Mouse (Mus musculus) MEL (cell line): ENCODE measurements around the gene Sart1. TPM values are rescaled to one million over a fixed set of nuclear protein-coding genes. Genes with fewer than 3 reads are reported as not detected.

Experiments
- DNase-seq: peaks from one replicate; pipeline ENCODE4 v3.0.0; 2011; ENCODE audit warnings: low read depth, low spot score
- H3K27ac ChIP-seq: 2 replicates; pipeline ENCODE4 v1.5.1; 2012; ENCODE audit warnings: low read depth, mild to moderate bottlenecking, control low read depth, low read length, moderate library complexity; ENCODE audit not compliant: control insufficient read depth
- H3K27me3 ChIP-seq, 2 experiments: fragments of 150-350 bp in 1 of 2; sonication (generic) in 1 of 2; 2 replicates each; pipeline ENCODE4 v1.6.1; 2012; ENCODE audit warnings: low read length in 2 of 2, mild to moderate bottlenecking in 2 of 2, improper control_type of control experiment in 1 of 2, moderate library complexity in 1 of 2; ENCODE audit not compliant: insufficient read depth in 2 of 2, control insufficient read depth in 1 of 2
- H3K36me3 ChIP-seq, 2 experiments: 2 replicates each; pipeline ENCODE4 v1.6.1; 2012 to 2014; ENCODE audit warnings: low read length in 2 of 2, improper control_type of control experiment in 1 of 2, inconsistent platforms in 1 of 2, mild to moderate bottlenecking in 1 of 2; ENCODE audit not compliant: insufficient read depth in 2 of 2, control insufficient read depth in 1 of 2
- H3K4me1 ChIP-seq, 2 experiments: fragments of 150-350 bp in 1 of 2; sonication (generic) in 1 of 2; 2 replicates each; pipeline ENCODE4 v1.6.1; 2012; ENCODE audit warnings: low read length in 2 of 2, improper control_type of control experiment in 1 of 2, mild to moderate bottlenecking in 1 of 2; ENCODE audit not compliant: insufficient read depth in 2 of 2, control insufficient read depth in 1 of 2
- H3K4me3 ChIP-seq, 2 experiments: fragments of 150-350 bp in 1 of 2; sonication (generic) in 1 of 2; 2 replicates each; pipeline ENCODE4 v1.5.1; 2012; ENCODE audit warnings: low read depth in 2 of 2, low read length in 2 of 2, mild to moderate bottlenecking in 2 of 2, moderate library complexity in 2 of 2, control low read depth in 1 of 2, improper control_type of control experiment in 1 of 2; ENCODE audit not compliant: control insufficient read depth in 1 of 2, insufficient read depth in 1 of 2
- H3K79me2 ChIP-seq: 2 replicates; pipeline ENCODE4 v1.6.1; 2012; ENCODE audit warnings: mild to moderate bottlenecking, low read length, moderate library complexity; ENCODE audit not compliant: control insufficient read depth, poor library complexity, insufficient read depth
- H3K9ac ChIP-seq: 2 replicates; pipeline ENCODE4 v1.6.1; 2012; ENCODE audit warnings: low read depth, mild to moderate bottlenecking, control low read depth, low read length, moderate library complexity; ENCODE audit not compliant: control insufficient read depth, poor library complexity, severe bottlenecking
- H3K9me3 ChIP-seq: fragments of 150-350 bp; sonication (generic); replicated peaks from 2 replicates; pipeline ENCODE4 v1.6.1; 2012; ENCODE audit warnings: mild to moderate bottlenecking, low read length, improper control_type of control experiment, moderate library complexity; ENCODE audit not compliant: insufficient read depth
- E2F4 ChIP-seq: IDR thresholded peaks from 2 replicates; pipeline ENCODE4 v1.6.1; 2011; ENCODE audit warnings: low read depth, low read length, improper control_type of control experiment, borderline replicate concordance
- ETS1 ChIP-seq: IDR thresholded peaks from 2 replicates; pipeline ENCODE4 v1.6.1; 2012; ENCODE audit warnings: low read depth, mild to moderate bottlenecking, inconsistent platforms, low read length, improper control_type of control experiment, moderate library complexity
- GATA1 ChIP-seq: IDR thresholded peaks from 2 replicates; pipeline ENCODE4 v1.6.1; 2011; ENCODE audit warnings: low read depth, low read length, improper control_type of control experiment
- HCFC1 ChIP-seq: IDR thresholded peaks from 2 replicates; pipeline ENCODE4 v1.6.1; 2012; ENCODE audit warnings: low read depth, mild to moderate bottlenecking, inconsistent platforms, low read length, improper control_type of control experiment, moderate library complexity
- JUND ChIP-seq: IDR thresholded peaks from 2 replicates; pipeline ENCODE4 v1.6.1; 2011; ENCODE audit warnings: low read depth, mild to moderate bottlenecking, improper control_type of control experiment, low read length
- KAT2A ChIP-seq: conservative IDR thresholded peaks from 2 replicates; pipeline ENCODE4 v1.6.1; 2012; ENCODE audit warnings: low read depth, low read length, improper control_type of control experiment, inconsistent platforms
- MYC ChIP-seq: IDR thresholded peaks from 2 replicates; pipeline ENCODE4 v1.6.1; 2011; ENCODE audit warnings: low read depth, mild to moderate bottlenecking, low read length, improper control_type of control experiment, moderate library complexity
- NRF1 ChIP-seq: IDR thresholded peaks from 2 replicates; pipeline ENCODE4 v1.6.1; 2014; ENCODE audit warnings: low read depth, mild to moderate bottlenecking, inconsistent platforms, low read length, improper control_type of control experiment, moderate library complexity; ENCODE audit not compliant: poor library complexity, insufficient read depth, severe bottlenecking
- POLR2AphosphoS5 ChIP-seq: IDR thresholded peaks from 2 replicates; pipeline ENCODE4 v1.6.1; 2012; ENCODE audit warnings: low read depth, borderline replicate concordance, mild to moderate bottlenecking, inconsistent platforms, low read length, moderate library complexity, mixed read lengths
- RAD21 ChIP-seq: IDR thresholded peaks from 2 replicates; pipeline ENCODE4 v1.6.1; 2011; ENCODE audit warnings: mild to moderate bottlenecking, low read depth, low read length, improper control_type of control experiment
- RCOR1 ChIP-seq: IDR thresholded peaks from 2 replicates; pipeline ENCODE4 v1.6.1; 2012; ENCODE audit warnings: low read depth, mild to moderate bottlenecking, inconsistent platforms, low read length, improper control_type of control experiment
- TBP ChIP-seq: IDR thresholded peaks from 2 replicates; pipeline ENCODE4 v1.8.0; 2011; ENCODE audit warnings: low read depth, low read length, improper control_type of control experiment
- UBTF ChIP-seq: IDR thresholded peaks from 2 replicates; pipeline ENCODE4 v1.6.1; 2012; ENCODE audit warnings: low read depth, mild to moderate bottlenecking, inconsistent platforms, low read length, improper control_type of control experiment, moderate library complexity, borderline replicate concordance; ENCODE audit not compliant: insufficient read depth
- USF1 ChIP-seq: IDR thresholded peaks from 2 replicates; pipeline ENCODE4 v1.6.1; 2014; ENCODE audit warnings: low read depth, mild to moderate bottlenecking, inconsistent platforms, low read length, improper control_type of control experiment, moderate library complexity
- ZNF384 ChIP-seq: IDR thresholded peaks from 2 replicates; pipeline ENCODE4 v1.6.1; 2012; ENCODE audit warnings: low read depth, mild to moderate bottlenecking, inconsistent platforms, low read length, improper control_type of control experiment
- polyA plus RNA-seq, 2 experiments: library from polyadenylated mRNA; stranded (reverse) in 1 of 2; unstranded in 1 of 2; fragments of >175 nt in 1 of 2; fragments of >200 nt in 1 of 2; gene quantifications; 2 replicates each; pipeline versions ENCODE4 v1.2.1 to v1.2.4; 2012; ENCODE audit warnings: low replicate concordance in 2 of 2, low read depth in 1 of 2; ENCODE audit not compliant: insufficient read length in 2 of 2, insufficient read depth in 1 of 2, missing spikeins in 1 of 2
- total RNA-seq: library from RNA; depleted of rRNA; stranded (reverse); fragments of 300-350 nt; gene quantifications from 2 replicates; pipeline ENCODE4 v1.2.3, GENCODE M21; 2012

The Sart1 gene
- total and polyA plus RNA-seq, 3 experiments: 117 to 141 TPM; not detected in 1

DNA sequence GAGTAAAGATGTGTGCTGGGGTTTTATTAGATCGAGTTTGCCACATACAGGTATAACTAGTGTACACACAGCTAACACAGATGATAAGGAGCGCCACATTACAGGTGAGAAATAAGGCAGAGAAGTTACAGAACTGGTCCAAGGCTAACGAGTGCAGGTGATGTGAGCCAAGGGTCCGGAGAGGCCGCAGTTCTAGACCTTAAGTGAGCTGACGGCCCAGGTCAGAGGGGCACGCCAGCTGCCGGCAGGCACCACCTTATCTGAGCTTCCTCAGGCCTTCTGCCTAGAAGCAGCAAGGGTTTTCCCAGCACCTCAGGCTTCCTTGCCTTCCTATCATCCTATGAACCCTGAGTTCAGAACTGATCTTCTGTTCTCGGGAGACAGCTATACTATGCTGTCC lies 31.1 kb upstream of the Sart1 start:
- Histone ChIP-seq H3K79me2 (peaks cover 10% of the 10 kb centered on the region), H3K4me3 (no peak overlapping the region), H3K36me3 (peaks cover 0 to 2% of the 10 kb centered on the region in 2 experiments; a peak in 2 of 4 replicates), H3K4me1 (peaks cover 0 to 7% of the 10 kb centered on the region in 2 experiments; a peak in 1 of 4 replicates), H3K9ac (no peak overlapping the region), H3K9me3 (no peaks in the 10 kb centered on the region), H3K27me3 (no peaks in the 10 kb centered on the region), H3K27ac (no peak overlapping the region)
- no peak for TF ChIP-seq MYC
- no peak for TF ChIP-seq ZNF384
- no peak for TF ChIP-seq RCOR1
- no peak for TF ChIP-seq E2F4
- no peak for TF ChIP-seq POLR2AphosphoS5
- DNase-seq: no peak

- peaks cover 0 to 6% of the 10 kb centered on the region in 2 experiments; a peak in 1 of 4 replicates for H3K4me1 ChIP-seq
- H3K27ac ChIP-seq: no peak overlapping the region
- H3K36me3 ChIP-seq: peaks cover 0 to 2% of the 10 kb centered on the region in 2 experiments; a peak in 2 of 4 replicates
- no peak for TF ChIP-seq KAT2A
- no peak for TF ChIP-seq NRF1
- TF ChIP-seq USF1: no peak
- no peak for TF ChIP-seq GATA1
- no peak for TF ChIP-seq TBP
- no peak for TF ChIP-seq RAD21
- TF ChIP-seq HCFC1: no peak
- peaks cover 4% of the 10 kb centered on the region for H3K79me2 ChIP-seq
- no peak for DNase-seq
- no peak overlapping the region for H3K9ac ChIP-seq
- H3K4me3 ChIP-seq: no peak overlapping the region
- H3K27me3 ChIP-seq: no peaks in the 10 kb centered on the region
- H3K9me3 ChIP-seq: no peaks in the 10 kb centered on the region
Measured at GRCm38 (mm10) chr19:5418750-5419466, 30.4 kb upstream of the Sart1 start.

DNA sequence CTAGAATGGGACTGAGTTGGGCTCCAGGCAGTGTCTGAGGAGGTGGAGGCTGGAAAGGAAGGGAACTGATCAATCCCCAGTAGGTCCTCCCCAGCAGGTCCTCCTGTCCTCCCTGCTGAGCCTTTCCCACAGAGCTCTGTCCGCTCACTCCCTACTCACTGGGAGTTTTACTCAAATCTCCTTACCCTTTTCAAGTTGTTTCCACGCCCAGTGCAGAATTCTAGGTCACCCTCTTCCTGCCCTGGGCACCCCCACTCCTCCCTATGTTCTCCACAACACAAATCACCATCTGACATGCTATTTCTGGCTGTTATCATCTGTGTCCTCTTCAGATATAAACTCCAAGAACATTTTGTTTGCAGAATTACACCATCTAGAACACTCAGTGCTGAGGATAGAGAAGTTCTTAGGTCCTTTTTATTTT lies 26.0 kb upstream of the Sart1 start:
- no peak overlapping the region for H3K4me3 ChIP-seq
- TF ChIP-seq UBTF: no peak
- 0 out of 2 replicates have a peak, but pooled peaks have one; percentile 16 for TF ChIP-seq ETS1
- no peak for TF ChIP-seq JUND
- TF ChIP-seq ZNF384: 0 out of 2 replicates have a peak, but pooled peaks have one; percentile 2
- TF ChIP-seq HCFC1: no peak
- no peak for TF ChIP-seq POLR2AphosphoS5
- TF ChIP-seq RCOR1: no peak
- no peak overlapping the region for H3K9ac ChIP-seq
- no peaks in the 10 kb centered on the region for H3K9me3 ChIP-seq
- H3K27me3 ChIP-seq: no peaks in the 10 kb centered on the region
- DNase-seq: no peak
- no peak overlapping the region for H3K27ac ChIP-seq
- H3K79me2 ChIP-seq: no peaks in the 10 kb centered on the region
- no peaks in the 10 kb centered on the region for H3K36me3 ChIP-seq
- H3K4me1 ChIP-seq: 0 out of 4 replicates have a peak, but pooled peaks cover 0 to 2% of the 10 kb centered on the region in 2 experiments
